Mouse (Mus musculus) intestine, postnatal 0 days (tissue): Measurements from ENCODE around the gene Kcnj15. TPM values are rescaled to one million over a fixed set of nuclear protein-coding genes. Genes with fewer than 3 reads are reported as not detected.

Experiments
- ATAC-seq: fragments of 200-750 bp; cut with Nextera tagmentation; 2 replicates; pipeline ENCODE4 v1.8.0; 2017; ENCODE audit warnings: mild to moderate bottlenecking, moderate TSS enrichment, moderate library complexity
- H3K27ac ChIP-seq: fragments of 300-500 bp; sonication (generic); 2 replicates; pipeline ENCODE4 v1.5.1; 2014; ENCODE audit warnings: mild to moderate bottlenecking, low read depth, low read length, moderate library complexity
- H3K27me3 ChIP-seq: fragments of 300-500 bp; sonication (generic); replicated peaks from 2 replicates; pipeline ENCODE4 v1.6.1; 2014; ENCODE audit warnings: low read length, mixed read lengths; ENCODE audit not compliant: control insufficient read depth, insufficient read depth
- H3K36me3 ChIP-seq: fragments of 300-500 bp; sonication (generic); 2 replicates; pipeline ENCODE4 v1.6.1; 2014; ENCODE audit warnings: mild to moderate bottlenecking, moderate library complexity; ENCODE audit not compliant: control insufficient read depth, insufficient read depth
- H3K4me1 ChIP-seq: fragments of 300-500 bp; sonication (generic); replicated peaks from 2 replicates; pipeline ENCODE4 v1.6.1; 2014; ENCODE audit warnings: antibody characterized with exemption, low read length, mixed read lengths; ENCODE audit not compliant: control insufficient read depth, insufficient read depth
- H3K4me2 ChIP-seq: fragments of 300-500 bp; sonication (generic); replicated peaks from 2 replicates; pipeline ENCODE4 v1.6.1; 2014; ENCODE audit warnings: low read depth, mild to moderate bottlenecking, moderate library complexity
- H3K4me3 ChIP-seq: fragments of 300-500 bp; sonication (generic); 2 replicates; pipeline ENCODE4 v1.5.1; 2014; ENCODE audit warnings: low read depth, low read length
- H3K9ac ChIP-seq: fragments of 300-500 bp; sonication (generic); 2 replicates; pipeline ENCODE4 v1.6.1; 2014; ENCODE audit warnings: mild to moderate bottlenecking, low read depth, low read length
- H3K9me3 ChIP-seq: fragments of 300-500 bp; sonication (generic); 2 replicates; pipeline ENCODE4 v1.6.1; 2016; ENCODE audit warnings: mixed run types; ENCODE audit not compliant: control insufficient read depth
- CTCF ChIP-seq: sonication (generic); IDR thresholded peaks from 2 replicates; pipeline ENCODE4 v1.5.1; 2016; ENCODE audit warnings: low read depth, mild to moderate bottlenecking, control low read depth, antibody characterized with exemption, moderate library complexity
- WGBS: fragments of 180-500 bp; shearing (Covaris S2); extraction: QIAGEN DNeasy Blood & Tissue Kit; methylation state at CpG from one replicate; pipeline ENCODE4 v1.1.7; 2014; 5-methylcytosine and 5-hydroxymethylcytosine counted together
- polyA plus RNA-seq: library from polyadenylated mRNA; unstranded; fragments of >200 nt; fragmentation: Nextera tagmentation; extraction: Ambion mirVana; gene quantifications from 2 replicates; pipeline ENCODE4 v1.2.1, GENCODE M21; 2015

Kcnj15 gene
- polyA plus RNA-seq, 1 experiment from 2014 or later, result 0.27 TPM

DNA sequence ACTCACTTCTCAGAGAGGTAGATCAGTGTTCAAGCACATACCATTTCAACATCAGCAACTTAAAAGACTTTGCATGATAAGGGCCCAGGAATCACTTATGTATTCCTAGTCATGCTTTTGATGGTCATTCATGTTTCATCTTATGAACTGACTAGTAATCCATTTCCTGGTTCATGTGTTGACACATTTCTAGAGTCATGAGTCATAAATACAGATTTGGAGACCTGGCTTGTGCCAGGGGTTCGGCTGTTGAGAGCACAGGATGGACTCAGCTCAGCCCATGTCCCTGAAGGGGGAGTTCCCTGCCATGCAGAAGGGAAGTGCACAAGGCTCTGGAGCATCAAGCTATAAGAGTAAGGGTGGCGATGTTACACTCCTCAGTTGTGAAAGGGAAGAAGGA, 15.7 kb downstream of the Kcnj15 start:
- H3K9ac ChIP-seq, result no peak overlapping the region
- no peaks in the 10 kb centered on the region for H3K9me3 ChIP-seq
- H3K36me3 ChIP-seq, result no peaks in the 10 kb centered on the region
- H3K4me1 ChIP-seq, result no peaks in the 10 kb centered on the region
- no peaks in the 10 kb centered on the region; the same call in 1 of the 2 replicates for H3K27me3 ChIP-seq
- no peak for TF ChIP-seq CTCF
- H3K4me2 ChIP-seq, result no peak overlapping the region
- no peak overlapping the region for H3K27ac ChIP-seq
- WGBS, result 79% methylated on average over 2 of the region's 2 CpGs
- no peak for ATAC-seq
- H3K4me3 ChIP-seq, result no peak overlapping the region

DNA sequence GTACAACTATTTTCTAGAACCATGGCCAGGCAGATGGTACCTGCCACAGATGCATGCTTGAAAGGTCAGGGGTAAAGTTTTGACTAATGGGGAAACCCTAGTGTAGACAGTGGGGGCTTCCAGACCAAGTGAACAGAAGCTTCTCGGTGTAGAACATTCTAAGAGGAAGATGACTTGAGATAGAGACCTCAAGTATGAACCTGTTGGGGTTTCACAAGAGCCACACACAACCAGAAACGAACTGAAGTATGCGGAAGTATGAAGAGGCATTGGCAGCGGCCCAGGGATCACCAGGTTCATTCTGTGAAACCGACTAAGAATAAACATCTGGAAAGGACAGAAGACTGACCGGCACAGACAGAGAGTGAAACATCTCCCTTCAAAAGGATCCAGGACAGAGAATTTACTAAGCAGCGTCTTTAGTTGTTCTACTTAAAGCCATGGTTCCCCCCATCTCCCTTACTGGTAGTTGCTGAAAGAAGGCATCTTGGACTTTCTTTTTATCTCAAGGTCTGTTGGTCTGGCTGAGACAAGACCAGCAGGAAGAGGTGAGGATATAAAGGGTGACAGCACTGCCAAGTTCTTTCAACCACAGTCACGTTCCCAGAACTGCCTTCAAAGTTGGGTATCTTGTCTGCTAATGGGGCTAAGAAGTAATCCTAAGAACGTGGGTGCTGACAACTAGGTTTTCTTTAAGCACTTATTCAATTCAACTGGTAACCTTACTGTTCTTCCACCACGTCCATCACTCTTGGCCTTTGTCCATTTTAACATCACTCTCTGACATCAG, 18.6 kb downstream of the Kcnj15 start:
- no peak for ATAC-seq
- 76% methylated on average over 10 of the region's 10 CpGs for WGBS

DNA sequence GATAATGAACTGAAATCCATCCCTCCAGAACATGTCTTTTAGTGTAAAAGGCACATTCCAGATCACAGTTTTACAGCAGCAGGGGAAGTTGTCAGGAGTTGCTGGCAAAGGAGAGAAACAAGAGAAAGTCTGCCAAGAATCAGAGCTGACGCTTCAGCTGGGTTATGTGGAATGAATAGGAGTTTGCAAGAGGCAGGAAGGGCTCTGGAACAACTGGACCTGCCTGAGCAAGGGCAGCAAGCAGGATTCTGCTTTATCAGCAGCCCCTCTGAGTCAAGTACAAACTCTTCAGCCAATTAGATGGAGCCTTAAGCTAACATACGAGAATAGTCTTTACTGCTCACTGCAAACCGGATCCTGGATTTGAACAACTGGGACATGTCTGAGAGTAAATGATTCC, 21.7 kb downstream of the Kcnj15 start:
- Histone ChIP-seq H3K9ac (no peak overlapping the region), H3K27me3 (no peaks in the 10 kb centered on the region; the same call in 1 of the 2 replicates), H3K4me3 (no peak overlapping the region), H3K4me2 (no peak overlapping the region), H3K27ac (no peak overlapping the region), H3K4me1 (no peaks in the 10 kb centered on the region), H3K36me3 (no peaks in the 10 kb centered on the region), H3K9me3 (no peaks in the 10 kb centered on the region)
- TF ChIP-seq CTCF, result no peak
- 33% methylated on average over 3 of the region's 3 CpGs for WGBS
- ATAC-seq, result no peak

More for the DNA sequence above, 18.6 kb downstream of the Kcnj15 start:
- H3K4me1 ChIP-seq, result no peaks in the 10 kb centered on the region
- no peak for TF ChIP-seq CTCF
- H3K27me3 ChIP-seq, result no peaks in the 10 kb centered on the region; the same call in 1 of the 2 replicates
- no peak overlapping the region for H3K4me3 ChIP-seq
- H3K36me3 ChIP-seq, result no peaks in the 10 kb centered on the region
- H3K27ac ChIP-seq, result no peak overlapping the region
- H3K9me3 ChIP-seq, result no peaks in the 10 kb centered on the region
- no peak overlapping the region for H3K4me2 ChIP-seq
- no peak overlapping the region for H3K9ac ChIP-seq

DNA sequence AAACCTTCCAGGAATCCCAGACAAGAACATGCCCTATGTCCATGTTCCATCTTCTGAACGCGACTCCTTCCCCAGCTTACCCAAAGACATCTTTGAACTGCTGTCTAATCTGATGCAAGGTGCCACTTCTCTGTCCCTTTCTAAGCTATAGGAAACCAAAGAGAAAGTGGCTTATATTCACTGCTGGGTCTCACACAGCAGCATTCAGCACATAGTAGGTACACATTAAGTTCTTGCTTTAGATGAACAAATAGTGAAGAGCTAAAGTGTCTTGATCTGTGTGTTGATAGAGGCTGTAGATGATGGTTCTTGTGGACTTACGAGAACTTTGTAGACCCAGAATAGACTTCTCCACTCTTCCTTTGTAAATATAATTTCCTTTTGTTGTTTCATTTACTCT, 23.0 kb downstream of the Kcnj15 start:
- Histone ChIP-seq H3K27ac (no peak overlapping the region), H3K27me3 (no peaks in the 10 kb centered on the region; the same call in 1 of the 2 replicates), H3K4me1 (no peaks in the 10 kb centered on the region), H3K36me3 (no peaks in the 10 kb centered on the region), H3K9ac (no peak overlapping the region), H3K9me3 (no peaks in the 10 kb centered on the region), H3K4me3 (no peak overlapping the region), H3K4me2 (no peak overlapping the region)
- ATAC-seq, result no peak
- TF ChIP-seq CTCF, result no peak
- WGBS, result 95% methylated on average over 3 of the region's 3 CpGs

DNA sequence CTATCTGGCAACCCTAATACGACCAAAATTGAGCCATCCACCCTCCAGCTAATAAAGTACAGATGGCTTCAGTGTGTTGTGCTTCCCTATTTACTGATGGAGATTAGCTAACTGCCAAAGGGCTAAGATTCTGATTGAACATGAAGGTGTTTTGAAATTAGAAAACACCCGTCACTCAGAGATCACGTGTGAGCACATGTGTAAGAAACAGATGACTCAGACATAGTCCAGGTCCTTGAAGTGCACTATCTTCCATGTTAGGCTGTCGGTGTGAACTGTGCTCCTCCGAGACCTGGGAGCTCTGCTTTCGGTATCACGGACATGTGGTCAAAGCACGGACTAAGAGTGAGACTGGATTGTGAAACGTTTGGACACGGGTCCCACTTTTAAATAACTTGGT, 26.0 kb downstream of the Kcnj15 start:
- Histone ChIP-seq H3K9ac (no peak overlapping the region), H3K9me3 (no peaks in the 10 kb centered on the region), H3K27ac (no peak overlapping the region), H3K4me2 (no peak overlapping the region), H3K4me3 (no peak overlapping the region), H3K36me3 (no peaks in the 10 kb centered on the region), H3K27me3 (no peaks in the 10 kb centered on the region; the same call in 1 of the 2 replicates), H3K4me1 (no peaks in the 10 kb centered on the region)
- ATAC-seq, result no peak
- 87% methylated on average over 10 of the region's 10 CpGs for WGBS
- no peak for TF ChIP-seq CTCF

DNA sequence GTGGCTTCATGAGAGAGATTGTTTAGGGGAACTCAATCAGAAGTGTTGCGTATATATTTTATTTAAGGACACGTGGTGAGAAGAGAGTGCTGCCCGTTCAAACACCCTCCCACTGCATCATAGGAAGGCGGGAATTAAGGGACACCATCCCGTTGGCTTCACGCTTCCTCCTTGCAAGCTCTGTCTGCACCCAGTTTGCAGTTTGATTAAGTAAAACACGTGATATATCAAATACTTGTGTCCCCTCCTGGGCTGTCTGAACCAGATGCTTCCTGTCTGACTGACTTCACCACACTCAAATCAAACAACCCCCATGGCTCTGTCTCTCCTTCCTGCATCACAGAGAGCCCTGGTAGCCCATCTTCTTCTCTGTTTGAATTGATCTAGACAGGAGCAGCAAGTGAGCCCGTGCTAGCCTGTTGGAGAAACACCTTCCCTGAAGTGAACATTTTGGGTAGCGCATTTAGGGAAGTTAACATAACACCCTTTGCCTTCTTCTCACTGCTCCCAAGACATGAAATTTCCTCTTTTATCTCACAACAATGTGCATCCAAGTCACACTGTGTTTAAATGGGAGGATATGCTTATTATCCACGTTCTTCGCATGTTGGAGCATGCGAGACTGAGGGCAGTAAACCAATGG, 26.8 kb downstream of the Kcnj15 start:
- no peak overlapping the region for H3K4me2 ChIP-seq
- no peaks in the 10 kb centered on the region for H3K9me3 ChIP-seq
- ATAC-seq, result no peak
- H3K36me3 ChIP-seq, result no peaks in the 10 kb centered on the region
- H3K4me1 ChIP-seq, result no peaks in the 10 kb centered on the region
- H3K27me3 ChIP-seq, result peaks cover 2% of the 10 kb centered on the region; the same call in 1 of the 2 replicates
- H3K9ac ChIP-seq, result no peak overlapping the region
- TF ChIP-seq CTCF, result no peak
- 65% methylated on average over 12 of the region's 12 CpGs for WGBS
- H3K27ac ChIP-seq, result no peak overlapping the region
- no peak overlapping the region for H3K4me3 ChIP-seq
